Mouse (Mus musculus) bone marrow, adult 2 months (tissue): ENCODE measurements around the gene Kbtbd4.

Experiments used
- CTCF ChIP-seq: fragments of 200-500 bp; IDR thresholded peaks from 2 replicates; pipeline ENCODE4 v1.5.1; 2011; ENCODE audit warnings: low read length, control low read depth; ENCODE audit not compliant: control insufficient read depth, insufficient read depth
- POLR2A ChIP-seq: fragments of 200-500 bp; IDR thresholded peaks from 2 replicates; pipeline ENCODE4 v1.6.1; 2011; ENCODE audit warnings: low read depth, mild to moderate bottlenecking, control low read depth, low read length, borderline replicate concordance; ENCODE audit not compliant: control insufficient read depth

- no peak for TF ChIP-seq POLR2A
- no peak for TF ChIP-seq CTCF
Measured at GRCm38 (mm10) chr2:90931829-90932228, 27.3 kb downstream of the Kbtbd4 start.
